Mouse (Mus musculus) small intestine, adult 2 months (tissue): ENCODE data around the gene Ppp4r1.

Source experiments
- CTCF ChIP-seq: fragments of 200-500 bp; IDR thresholded peaks from 2 replicates; pipeline ENCODE4 v1.5.1; 2012; ENCODE audit warnings: low read depth, mild to moderate bottlenecking, control low read depth, inconsistent platforms, low read length, moderate library complexity, mixed read lengths; ENCODE audit not compliant: insufficient replicate concordance, insufficient read length; ENCODE audit errors: extremely low read depth
- POLR2A ChIP-seq: fragments of 200-500 bp; IDR thresholded peaks from 2 replicates; pipeline ENCODE4 v1.6.1; 2012; ENCODE audit warnings: low read depth, mild to moderate bottlenecking, control low read depth, inconsistent platforms, low read length, moderate library complexity

DNA sequence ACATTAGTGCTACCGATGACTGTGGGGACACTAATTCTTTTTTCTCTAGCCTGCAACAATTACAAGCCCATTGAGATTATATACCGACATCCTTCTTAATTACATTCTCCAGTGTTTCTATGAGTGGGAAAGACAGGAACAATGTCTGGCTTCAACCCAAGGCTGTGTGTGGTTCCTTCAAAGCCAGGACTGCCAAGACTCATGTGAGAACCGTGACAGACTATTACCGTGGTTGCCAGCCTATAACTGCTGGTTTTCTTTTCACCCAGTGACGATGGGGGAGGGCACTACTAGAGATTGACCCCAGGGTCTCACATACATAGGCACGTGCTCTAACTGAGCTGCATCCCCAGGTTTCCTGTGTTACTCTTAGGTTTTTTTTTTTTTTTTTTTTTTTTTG is 25.2 kb upstream of the Ppp4r1 start:
- TF ChIP-seq POLR2A (no peak), CTCF (no peak)
